Mouse (Mus musculus): ENCODE results near the gene Sgca.
"Not testable (repeated sequence)": the region's sequence is repeated elsewhere in the genome, so short reads cannot be mapped to it uniquely, and the experiment has no call there.

Gene Sgca

DNA sequence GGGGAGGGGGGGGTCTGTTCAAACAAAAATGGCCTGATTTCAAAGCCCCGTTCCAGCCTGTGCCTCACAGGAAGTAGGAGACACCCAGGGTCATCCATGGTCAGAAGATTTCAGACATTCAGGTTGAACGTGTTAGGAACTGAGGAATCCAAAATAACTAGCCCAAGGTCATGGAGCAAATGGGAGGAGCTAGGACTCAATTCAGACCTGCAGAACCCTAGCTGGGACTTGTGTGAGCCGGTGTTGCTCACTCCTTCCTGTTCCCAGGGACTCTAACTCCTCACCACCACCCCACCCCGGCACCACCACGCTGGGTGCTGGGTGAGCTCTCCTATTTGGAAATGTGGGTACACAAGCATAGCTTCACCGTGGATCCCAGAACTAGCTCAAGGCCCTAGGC is 11.2 kb upstream of the Sgca start:
- DNase-seq (ENCODE audit: low spot score in 2 of 2) = no peak

DNA sequence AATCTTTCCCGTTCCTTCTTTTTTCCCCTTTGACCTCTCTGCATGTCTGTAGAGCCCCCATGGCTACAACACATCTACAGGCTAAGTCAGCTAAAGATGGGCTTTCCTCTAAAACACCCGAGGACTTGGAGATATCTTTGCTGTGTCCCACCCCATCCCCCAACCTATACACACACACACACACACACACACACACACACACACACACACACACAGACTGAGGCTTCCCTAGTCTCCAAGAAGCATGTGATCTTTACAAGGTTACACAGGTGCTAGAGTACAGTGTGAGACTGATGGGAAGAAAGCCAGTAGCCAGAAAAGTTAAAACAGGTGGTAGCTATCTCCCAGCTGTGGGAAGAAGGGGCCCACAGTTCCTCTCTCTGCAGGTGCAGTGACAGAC is 10.3 kb upstream of the Sgca start:
- no peak for DNase-seq (ENCODE audit: low spot score in 2 of 2)

DNA sequence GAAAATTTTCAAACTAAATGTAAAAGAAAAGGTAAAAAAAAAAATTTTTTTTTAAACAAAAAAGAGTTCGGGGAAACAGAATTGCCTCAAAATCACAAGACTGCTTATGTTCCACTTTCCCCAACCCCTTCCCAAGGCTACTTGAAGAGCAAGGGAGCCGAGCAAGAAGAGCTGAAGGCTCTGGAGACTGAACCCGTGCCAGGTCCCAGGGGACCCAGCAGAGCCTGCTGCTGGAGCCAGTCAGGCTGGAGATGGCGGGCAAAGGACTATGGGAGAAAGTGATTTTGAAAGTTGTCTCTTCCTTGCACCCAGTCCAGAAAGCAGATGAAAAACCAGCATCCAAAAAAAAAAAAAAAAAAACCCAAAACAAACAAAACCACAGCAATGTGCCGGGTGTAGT is 9.7 kb upstream of the Sgca start:
- no peak for DNase-seq (ENCODE audit: low spot score in 2 of 2)

DNA sequence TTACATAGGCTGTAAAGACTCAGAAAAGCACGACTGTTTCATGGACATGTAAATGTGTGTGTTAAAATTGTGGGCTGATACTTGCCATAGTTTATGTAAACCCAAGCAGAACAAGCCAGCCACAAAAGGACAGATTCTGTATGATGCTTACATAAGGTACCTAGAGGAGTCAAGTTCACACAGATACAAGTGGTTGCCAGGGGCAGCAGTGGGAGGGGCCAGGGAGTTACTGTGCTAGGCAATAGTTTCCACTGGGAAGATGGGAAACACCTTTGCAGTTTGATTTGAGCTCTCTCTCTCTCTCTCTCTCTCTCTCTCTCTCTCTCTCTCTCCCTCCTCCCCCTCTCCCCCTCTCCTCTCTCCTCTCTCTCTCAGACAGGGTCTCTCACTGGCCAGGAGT is 9.0 kb upstream of the Sgca start:
- no peak for DNase-seq (ENCODE audit: low spot score in 2 of 2)

DNA sequence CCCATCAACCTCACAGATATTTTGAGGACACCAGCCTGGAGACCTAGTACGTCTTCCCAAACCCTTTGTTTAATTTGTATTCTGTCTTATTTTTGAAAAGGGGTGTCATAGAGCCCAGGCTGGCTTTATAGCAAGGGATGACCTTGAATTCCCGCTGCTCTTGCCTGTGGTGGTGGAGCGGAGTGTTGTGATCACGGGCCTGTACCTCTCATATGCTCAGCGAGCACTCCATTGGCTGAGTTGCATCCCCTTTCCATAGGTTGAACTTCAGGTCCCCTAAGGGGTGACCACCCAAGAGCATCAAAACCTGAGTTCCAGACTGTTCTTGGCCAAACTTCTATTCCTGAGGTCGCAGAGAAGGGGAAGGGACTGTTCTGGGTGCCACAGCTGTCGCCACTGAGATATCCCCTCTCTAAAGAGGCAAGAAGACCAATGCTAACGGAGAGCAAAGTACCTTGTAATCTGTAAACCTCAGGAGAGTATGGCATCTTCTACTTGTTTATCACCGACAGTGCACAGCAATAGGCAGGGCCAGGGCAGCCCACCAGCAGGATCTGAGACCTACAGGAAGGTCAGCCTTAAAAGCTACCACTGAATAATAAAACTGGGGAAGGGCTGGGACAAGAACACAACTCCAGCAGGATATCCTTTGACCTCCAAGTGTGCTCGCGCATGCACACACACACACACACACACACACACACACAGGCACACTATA is 3.5 kb upstream of the Sgca start:
- no peak for DNase-seq (ENCODE audit: low spot score in 2 of 2)

DNA sequence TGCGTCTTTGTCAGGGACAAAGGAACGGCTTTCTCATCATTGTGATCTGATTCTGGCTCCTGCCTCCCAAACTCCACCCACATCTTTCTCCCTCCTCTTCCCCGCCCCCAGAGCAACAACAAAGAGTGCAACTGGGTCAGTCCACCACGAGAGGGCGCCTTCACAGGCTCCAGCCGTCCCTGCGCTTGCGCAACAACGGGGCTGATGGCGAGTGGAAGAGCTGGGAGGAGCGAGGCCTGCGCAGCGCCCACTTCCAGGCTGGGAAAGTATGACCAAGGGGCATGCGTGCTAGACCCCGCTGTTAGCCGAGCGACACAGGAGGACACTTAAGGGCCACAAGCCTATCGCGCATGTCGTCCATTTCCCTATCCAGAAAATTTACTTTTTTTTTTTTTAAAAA is 2.8 kb upstream of the Sgca start:
- DNase-seq (ENCODE audit: low spot score in 2 of 2) = peak; percentile 92 to 96

DNA sequence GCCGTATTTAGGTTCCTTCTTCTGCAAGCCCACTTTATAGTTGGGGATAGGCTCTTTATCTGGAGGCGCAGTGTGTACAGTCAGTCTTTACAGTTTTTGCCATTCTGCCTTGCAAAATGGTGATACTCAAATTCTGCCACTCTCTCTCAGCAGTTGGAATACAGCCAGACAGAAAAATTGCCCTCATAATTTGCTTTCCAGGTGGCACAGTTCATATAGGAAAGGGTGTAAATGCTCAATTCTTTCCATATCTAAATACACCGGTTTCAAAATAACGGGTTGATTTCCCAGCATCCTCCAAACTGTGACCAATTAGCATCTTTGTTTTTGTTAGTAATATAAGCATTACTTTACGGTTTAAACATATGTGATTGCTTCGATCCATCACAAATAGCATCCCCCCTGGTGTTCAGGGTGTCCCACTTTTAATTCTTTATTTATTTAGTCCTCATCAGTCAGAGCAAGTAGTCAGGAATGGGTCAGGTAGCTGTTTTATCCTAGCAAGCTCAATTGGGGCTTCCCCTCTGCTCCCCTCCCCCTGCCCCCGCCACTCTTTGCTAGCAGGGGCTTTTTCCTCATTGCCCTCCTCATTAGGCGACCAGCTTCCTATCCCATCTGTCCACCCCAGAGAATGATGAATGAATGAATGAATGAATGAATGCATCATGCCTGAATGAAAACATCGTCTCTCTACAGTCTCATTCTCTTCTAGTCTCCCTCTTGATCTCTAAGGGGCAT is 2.2 kb upstream of the Sgca start:
- no peak for DNase-seq (ENCODE audit: low spot score in 2 of 2)

DNA sequence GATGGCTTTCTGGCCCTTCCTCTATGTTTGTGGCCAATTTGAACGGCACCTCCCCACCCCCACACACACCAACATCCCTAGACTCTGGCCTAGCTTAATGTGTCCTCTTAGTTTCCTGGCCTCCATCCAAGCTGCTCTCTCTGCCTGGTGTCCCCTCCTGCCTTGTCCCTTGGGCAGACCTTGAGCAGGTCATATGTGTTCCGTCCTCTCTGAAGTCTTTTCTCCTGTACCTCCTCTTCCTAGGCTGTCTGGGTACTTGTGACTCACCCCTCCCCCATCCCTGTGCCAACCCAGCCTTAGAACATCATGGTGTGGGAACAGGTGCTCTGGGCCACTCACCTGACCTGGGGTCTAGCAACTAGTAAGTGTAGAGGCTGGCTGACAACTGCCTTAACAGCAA is 1.2 kb downstream of the Sgca start:
- DNase-seq (ENCODE audit: low spot score in 2 of 2) = no peak

DNA sequence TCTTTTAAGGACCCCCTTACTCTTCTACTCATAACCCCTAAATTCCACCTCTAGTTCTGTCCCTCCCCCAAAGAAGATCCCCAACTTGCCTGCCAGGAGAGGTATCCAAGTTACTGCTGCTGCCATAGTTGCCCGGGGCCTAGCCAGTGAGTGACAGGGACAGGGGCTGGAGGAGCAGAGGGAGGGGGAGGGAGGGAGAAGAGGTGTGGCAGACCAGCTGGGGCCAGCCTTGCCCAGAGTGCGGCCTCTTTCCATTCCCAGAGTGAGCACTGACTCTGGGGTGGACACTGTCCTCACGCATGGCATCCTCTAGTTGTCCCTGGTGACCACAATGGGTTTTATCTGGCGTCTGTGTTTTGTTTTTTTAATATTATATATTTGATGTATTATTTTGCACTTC is 2.8 kb downstream of the Sgca start:
- no peak for DNase-seq (ENCODE audit: low spot score in 2 of 2)

DNA sequence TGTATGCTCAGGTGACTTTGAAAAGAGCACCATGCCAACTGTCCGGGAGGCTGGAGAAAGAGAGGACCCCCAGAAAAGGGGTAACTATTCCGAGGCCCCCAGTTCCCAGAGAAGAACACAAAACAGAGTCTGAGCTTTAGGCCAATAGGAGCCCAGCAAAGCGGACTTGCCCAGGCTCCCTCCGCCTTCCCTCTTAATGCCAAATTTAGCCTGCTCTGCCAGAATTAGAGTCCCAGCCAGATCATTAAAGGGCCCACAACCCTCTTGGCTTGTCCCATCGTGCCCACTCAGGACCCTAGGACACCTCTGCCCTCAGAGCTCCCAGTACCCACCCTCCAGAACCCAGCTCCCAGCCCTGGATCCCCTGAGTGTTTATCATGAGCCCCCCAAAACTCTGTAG is 3.2 kb downstream of the Sgca start:
- no peak for DNase-seq (ENCODE audit: low spot score in 2 of 2)

DNA sequence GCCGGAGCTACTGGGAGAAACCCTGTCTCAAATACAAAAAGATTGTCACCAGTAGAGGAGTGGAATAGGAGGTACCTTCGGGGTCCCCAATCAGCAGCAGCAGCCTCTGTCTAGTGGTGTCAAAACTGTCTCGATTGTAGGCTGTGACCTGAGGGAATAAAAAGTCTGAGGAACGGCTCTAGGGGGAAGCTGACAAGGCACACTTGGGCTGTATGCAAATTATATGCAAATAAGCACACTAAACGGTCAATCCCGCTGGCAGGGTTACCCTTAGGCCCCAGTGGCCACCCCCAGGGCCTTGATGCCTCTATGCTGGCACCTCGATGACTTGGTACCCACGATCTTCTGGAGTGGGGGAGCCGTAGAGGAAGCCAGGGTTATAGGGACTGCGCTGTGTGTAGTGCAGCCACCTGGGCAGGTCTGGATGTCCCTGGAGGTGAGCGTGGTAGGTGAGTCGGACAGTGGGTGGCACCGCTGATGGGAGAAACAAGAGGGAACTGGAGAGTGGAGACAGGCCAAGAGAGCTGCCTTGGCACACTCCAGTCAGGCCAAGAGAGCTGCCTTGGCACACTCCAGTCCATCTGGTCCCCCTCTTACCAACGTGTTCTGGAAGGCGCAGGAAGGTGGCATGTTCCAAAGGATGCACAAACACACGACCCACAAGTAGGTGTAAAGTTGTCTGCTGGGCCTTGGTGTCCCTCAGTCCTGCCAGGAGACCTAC is 4.1 kb downstream of the Sgca start:
- DNase-seq (ENCODE audit: low spot score in 2 of 2) = no peak

DNA sequence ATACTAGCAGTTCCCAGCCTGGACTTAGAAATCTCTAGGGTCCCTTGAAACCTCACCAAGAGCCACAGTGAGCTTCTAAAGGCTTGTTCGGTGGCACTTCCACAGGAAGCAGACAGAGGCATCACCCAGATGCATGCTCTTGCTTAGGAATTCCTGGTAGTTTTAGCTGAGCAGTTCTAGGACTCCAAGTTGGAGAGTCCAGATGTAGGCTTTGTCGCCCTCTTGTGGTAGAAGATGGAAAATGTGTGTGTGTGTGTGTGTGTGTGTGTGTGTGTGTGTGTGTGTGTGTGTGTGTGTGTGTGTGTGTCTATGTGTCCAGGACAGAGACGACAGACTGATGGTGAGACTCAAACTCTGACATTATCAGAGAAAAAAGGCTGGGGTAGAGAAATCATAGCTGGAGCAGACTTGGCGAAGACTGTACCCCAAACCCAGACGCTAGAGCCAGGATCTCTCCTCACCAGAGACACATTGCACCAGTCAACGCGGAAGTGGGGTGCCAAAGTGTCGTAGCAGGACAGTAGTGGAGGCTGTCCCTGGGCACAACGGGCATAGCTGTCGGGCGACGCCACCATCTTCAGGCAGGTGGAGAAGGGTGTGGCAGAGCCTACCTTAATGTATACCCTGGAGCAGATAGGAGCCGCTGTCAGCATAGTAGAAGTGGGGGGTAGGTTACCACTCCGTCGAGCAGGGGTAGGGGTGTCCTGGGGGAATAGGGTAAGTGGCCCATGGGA is 5.8 kb downstream of the Sgca start:
- peak; percentile 73 to 77 for DNase-seq (ENCODE audit: low spot score in 2 of 2)

DNA sequence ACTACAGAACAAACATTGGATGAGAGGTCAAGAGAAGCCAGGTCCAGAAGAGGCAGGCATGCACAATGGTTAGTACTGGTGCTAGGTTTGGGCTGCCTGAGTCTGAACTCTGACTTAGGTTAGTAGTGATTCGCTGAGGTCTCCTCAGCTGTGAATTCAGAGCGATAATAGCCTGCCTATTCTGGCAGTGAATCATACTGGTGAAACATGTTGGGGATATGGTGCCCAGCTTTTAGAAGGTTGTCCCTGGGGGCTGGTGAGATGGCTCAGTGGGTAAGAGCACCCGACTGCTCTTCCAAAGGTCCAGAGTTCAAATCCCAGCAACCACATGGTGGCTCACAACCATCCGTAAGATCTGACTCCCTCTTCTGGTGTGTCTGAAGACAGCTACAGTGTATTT is 6.4 kb downstream of the Sgca start:
- DNase-seq (ENCODE audit: low spot score in 2 of 2) = not testable (repeated sequence)

DNA sequence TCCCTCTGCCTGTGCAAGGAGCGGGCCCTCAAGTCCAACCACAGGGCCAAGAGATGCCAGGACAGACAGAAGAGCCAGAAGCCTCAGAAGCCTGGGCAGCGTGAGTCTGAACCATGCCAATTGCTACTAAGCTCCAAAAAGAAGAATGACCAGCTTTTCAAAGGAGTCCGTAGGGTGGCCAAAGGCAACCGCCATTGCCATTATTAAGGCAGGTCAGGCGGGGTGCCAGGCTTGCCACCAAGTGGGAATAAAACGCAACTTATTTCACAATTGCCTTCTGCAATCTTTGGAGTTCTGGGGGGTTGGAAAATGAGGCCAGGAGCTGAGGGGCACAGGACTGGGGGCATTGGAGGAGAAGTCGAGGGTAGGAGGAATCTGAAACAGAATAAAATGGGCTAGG is 7.9 kb downstream of the Sgca start:
- DNase-seq (ENCODE audit: low spot score in 2 of 2) = no peak

DNA sequence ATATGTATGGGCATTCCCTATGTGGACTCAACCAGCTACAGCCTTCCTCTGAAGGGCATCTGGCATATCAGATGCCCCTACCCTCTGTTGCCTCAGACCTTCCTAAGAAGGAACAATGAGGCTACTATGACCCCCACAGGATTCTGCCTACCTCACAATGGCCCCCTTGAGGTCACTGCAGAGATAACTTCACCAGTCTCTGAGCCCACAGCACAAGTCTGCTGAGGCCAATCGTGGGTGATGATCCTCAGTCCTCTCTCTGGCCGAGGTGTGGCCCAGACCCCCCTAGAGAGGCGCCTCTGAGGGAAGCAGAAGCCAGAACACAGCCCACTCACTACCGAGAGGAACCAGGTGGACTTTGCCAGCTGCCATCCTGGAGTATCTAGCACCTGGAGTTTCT is 8.7 kb downstream of the Sgca start, which contains the start of gene Hils1:
TSS of gene Hils1 (plus strand) at position 175 of the 400 bp plus-strand sequence.
- DNase-seq (ENCODE audit: low spot score in 2 of 2) = no peak

DNA sequence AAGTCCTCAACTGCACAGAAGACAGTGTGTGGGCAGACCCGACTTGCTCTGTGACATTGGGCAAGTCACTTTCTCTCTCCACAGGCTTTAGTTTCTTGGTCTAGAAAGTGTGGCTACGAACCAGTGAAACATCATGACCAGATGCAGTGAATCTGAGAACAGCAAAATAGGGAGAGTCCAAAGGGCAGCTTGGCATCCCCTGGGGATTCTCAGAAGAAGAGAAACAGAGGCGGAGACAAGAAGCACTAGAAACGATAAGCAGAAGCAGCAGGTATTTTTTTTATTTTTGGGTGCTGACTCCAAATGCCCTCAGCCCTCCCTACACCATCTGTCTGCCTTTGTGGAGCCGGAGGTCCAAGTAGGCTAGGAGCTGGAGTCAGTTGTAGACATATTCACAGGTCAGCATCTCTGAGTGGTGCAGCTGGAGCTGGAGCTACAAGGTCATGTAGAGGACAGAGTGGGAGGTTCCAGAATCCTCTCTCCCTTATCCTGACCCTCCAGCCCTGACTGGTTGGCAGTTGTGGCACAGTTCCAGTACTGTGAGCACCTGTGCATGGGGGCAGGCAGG is 13.5 kb downstream of the Sgca start:
- no peak for DNase-seq (ENCODE audit: low spot score in 2 of 2)

DNA sequence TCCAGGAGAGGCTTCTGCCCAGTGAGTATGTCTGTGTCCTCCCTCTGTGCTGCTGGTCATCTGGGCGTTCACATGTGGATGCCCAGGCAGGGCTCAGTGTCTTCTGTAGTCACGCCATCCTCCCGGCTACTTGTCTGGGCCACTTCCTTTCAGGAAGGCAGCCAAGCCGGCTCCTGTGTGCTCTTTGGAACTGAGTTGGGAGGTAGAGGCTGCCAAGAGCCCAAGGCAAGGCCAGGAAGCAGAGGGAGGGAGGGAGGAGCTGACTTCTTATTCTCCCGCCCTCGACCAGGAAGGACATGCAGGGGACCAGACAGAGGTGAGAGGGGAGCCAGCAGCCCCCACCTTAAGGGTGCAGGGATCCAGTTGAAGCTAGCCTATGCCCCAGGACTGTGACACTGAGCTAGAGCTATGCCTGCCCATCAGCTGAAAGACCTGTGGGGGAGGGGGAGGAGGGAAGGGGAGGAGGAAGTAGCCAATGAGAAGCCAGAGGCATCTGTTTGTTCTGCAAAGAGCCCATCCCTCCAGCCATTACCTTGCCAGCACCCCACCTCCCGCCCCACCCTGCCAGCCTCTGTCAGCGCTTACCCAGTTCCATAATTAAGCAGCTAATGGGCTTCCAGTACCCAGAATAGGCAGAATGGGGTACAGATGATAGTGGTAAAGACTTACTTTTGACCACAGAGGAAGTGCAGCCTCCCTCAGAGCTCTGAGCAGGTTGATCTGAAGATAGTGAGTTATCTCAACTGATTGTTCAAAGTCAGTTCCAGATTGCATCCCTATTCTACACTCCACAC is 17.9 kb downstream of the Sgca start:
- DNase-seq (ENCODE audit: low spot score in 2 of 2) = no peak

DNA sequence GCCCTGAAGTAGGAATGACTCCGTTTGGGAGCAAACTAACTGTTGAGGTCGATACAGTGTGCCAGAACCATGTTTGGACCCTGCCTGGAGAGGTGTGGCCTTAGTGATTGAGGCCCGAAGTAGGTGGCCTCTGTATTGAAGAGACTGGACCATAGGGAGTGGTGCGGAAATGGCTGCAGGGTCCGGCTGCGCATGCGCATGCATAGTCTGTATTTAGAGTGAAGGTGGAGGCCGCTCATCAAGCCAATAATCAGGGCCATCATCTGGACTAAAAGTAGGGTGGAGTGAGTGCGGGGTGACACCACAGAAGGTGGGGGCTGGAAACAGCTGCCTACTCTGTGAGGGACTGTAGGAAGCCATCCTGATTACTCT is 18.4 kb downstream of the Sgca start:
- DNase-seq (ENCODE audit: low spot score in 2 of 2) = no peak

DNA sequence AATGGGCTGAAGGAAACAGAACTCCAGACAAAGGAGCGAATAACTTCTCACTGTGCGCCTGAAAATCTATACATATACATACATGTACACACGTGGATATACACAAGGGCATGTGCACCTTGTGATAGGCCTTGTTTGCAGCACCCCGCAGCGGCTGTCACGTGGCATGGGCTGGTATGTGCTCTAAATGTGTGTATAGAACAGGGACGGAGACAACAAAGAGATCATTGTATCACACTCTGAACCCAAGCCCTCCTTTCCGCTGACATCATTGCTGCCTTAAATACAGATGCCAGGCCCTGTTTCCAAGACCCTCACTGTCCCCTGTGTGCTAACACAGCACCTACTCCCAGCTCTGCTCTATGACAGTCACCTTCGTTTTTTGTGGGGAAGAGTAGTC is 21.0 kb downstream of the Sgca start:
- DNase-seq (ENCODE audit: low spot score in 2 of 2) = no peak

DNA sequence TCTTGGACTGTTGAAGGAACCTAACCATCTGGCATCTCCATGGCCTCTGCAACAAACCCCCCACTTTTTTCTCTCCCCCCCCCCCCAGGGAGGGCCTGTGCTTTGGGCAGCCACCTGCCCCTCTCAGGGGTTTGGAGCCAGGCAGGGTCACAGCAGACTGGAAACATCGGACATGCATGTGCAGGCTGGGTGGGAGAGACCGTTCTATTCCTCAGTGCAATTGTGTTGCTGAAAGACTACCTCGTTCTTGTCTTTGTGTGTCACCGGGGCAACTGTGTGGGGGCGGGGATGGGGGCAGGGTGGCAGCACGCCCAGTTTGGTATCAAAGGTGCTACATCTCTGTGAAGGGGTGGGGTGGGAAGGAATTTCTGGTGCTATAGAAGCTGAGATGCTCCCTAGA is 24.0 kb downstream of the Sgca start:
- DNase-seq (ENCODE audit: low spot score in 2 of 2) = no peak

DNA sequence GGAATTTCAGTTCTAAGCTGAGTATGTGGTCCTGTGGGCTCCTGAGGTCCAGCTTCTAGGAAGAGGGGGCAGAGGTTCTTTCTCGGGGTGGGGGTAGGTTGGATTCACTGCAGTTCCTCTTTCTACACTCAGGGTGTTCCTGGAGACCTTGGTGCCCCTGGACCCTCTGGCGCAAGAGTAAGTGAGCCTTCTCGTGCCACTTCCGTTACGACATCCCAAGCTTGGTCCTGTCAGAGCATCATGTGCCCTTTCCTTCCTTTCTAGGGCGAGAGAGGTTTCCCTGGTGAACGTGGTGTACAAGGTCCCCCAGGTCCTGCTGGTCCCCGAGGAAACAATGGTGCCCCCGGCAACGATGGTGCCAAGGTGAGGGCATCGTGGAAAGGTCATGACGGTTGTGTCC is 30.9 kb downstream of the Sgca start:
- no peak for DNase-seq (ENCODE audit: low spot score in 2 of 2)

All from frontal cortex, postnatal 25 days (tissue).